ENCODE assay signal across 23 mouse cellular contexts in the genomic region with DNA sequence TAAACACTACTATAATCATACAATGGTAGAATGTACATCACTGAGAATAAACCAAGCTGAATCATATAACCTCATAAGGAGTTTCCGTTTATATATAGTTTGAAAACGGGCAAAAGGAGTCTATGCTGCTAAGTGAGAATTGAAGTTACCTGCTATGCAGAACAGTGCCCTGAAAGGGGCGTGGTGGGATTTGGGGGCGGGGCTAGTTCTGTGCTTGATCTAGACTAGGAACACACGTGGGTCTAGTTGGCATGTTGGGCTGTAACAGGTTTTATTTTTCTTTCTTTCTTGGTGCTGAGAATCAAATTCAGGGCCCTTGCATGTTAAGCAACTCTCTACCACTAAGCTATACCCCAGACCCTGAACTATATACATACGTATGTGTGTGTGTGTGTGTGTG. TPM values are rescaled to one million over a fixed set of nuclear protein-coding genes. Genes with fewer than 3 reads are reported as not detected.
DNase-seq lines count a peak whose midpoint lies in the region; ATAC-seq and TF ChIP-seq lines count a peak whose summit lies in the region.
"Had no signal": no experiment of that assay in that cellular context is flagged by ENCODE, and none has a peak within 500 bp of the region (broad histone marks: within the 10 kb centered on the region; RNA-seq: fewer than 3 reads in every experiment).

No protein-coding gene starts in this region.

- H3K4me2 ChIP-seq in stomach, postnatal 0 days (replicated peaks; ENCODE audit: low read depth), result no peak overlapping the region
- H3K4me2 ChIP-seq: embryonic facial prominence, embryonic 15.5 days had no signal

- no peak for TF ChIP-seq EP300 in stomach, postnatal 0 days (optimal IDR thresholded peaks at IDR 0.05)

- H3K4me1 ChIP-seq in stomach, postnatal 0 days (replicated peaks; ENCODE audit: control insufficient read depth, insufficient read depth), result no peaks in the 10 kb centered on the region

- no peak overlapping the region for H3K4me3 ChIP-seq in stomach, postnatal 0 days (ENCODE audit: low read depth, low read length)
- H3K4me3 ChIP-seq: embryonic facial prominence, embryonic 15.5 days; forebrain, embryonic 10.5 days; heart, embryonic 10.5 days had no signal

- DNase-seq in embryo, embryonic 10.5 days (ENCODE audit: low spot score), result peak; percentile 29
- DNase-seq in embryo, embryonic 9.5 days (ENCODE audit: extremely low spot score), result no peak
- peak; percentile 61 for DNase-seq in testis, postnatal 10 days (ENCODE audit: low spot score)
- no peak for DNase-seq in testis, postnatal 14 days (ENCODE audit: low spot score)
- DNase-seq in R1 (ENCODE audit: low read depth, low spot score), result peak; percentile 91
- DNase-seq in stomach, postnatal 0 days (ENCODE audit: low spot score), result peak; percentile 44
- no peak for DNase-seq in heart, postnatal 14 days
- DNase-seq in spleen, postnatal 4 days (ENCODE audit: low spot score in 2 of 2), result no peak
- DNase-seq: adrenal gland, postnatal 25 days; cerebellum, adult 2 months; gastrocnemius, postnatal 36 days; kidney, adult 18-20 months; liver; liver, postnatal 0 days; right cerebral cortex, postnatal 25 days had no signal

- intact Hi-C loops in heart, postnatal 14 days (cut with DNase I), result no loop called here

- H3K9ac ChIP-seq in stomach, postnatal 0 days (ENCODE audit: low read length), result no peak overlapping the region
- H3K9ac ChIP-seq: embryonic facial prominence, embryonic 15.5 days; liver, postnatal 0 days had no signal

- H3K27ac ChIP-seq in stomach, postnatal 0 days (replicated peaks), result no peak overlapping the region
- H3K27ac ChIP-seq: embryonic facial prominence, embryonic 15.5 days; forebrain, embryonic 10.5 days; heart, embryonic 10.5 days had no signal

- ATAC-seq in stomach, postnatal 0 days (ENCODE audit: low FRiP score, low TSS enrichment), result no peak
- ATAC-seq: activated CD4-positive, CD25-positive, alpha-beta regulatory T cell, adult 4 months; hindbrain, embryonic 16.5 days; liver, postnatal 0 days had no signal

- H3K36me3 ChIP-seq in stomach, postnatal 0 days (ENCODE audit: control insufficient read depth, insufficient read depth, low read length), result no peaks in the 10 kb centered on the region
- H3K36me3 ChIP-seq: embryonic facial prominence, embryonic 15.5 days; forebrain, embryonic 10.5 days; heart, embryonic 10.5 days had no signal

- no peaks in the 10 kb centered on the region for H3K27me3 ChIP-seq in stomach, postnatal 0 days (ENCODE audit: control insufficient read depth, insufficient read depth, low read length)
- H3K27me3 ChIP-seq: embryonic facial prominence, embryonic 15.5 days had no signal

- no peak for TF ChIP-seq CTCF in stomach, postnatal 0 days (IDR thresholded peaks at IDR 0.05; ENCODE audit: low read depth)

- 45% methylated on average over 6 of the region's 6 CpGs for WGBS in stomach, postnatal 0 days

- H3K9me3 ChIP-seq in stomach, postnatal 0 days (ENCODE audit: control insufficient read depth, low read length), result no peaks in the 10 kb centered on the region
- H3K9me3 ChIP-seq: embryonic facial prominence, embryonic 15.5 days; forebrain, embryonic 10.5 days; heart, embryonic 10.5 days had no signal

RNA-seq across cellular contexts. Expression of a gene that starts 1.7 kb away (rescaled TPM):
- 18.1 and 21.1 TPM in 2 replicates for polyA plus RNA-seq in stomach, postnatal 0 days (2015; fragmentation: Nextera tagmentation; extraction: Ambion mirVana)
- 10 to 100 TPM; 37.7 to 42.6 TPM for total RNA-seq in heart, postnatal 14 days (2021)
- total RNA-seq: common myeloid progenitor, adult 5-6 weeks had no signal

RNA-seq across cellular contexts. Expression of a gene that starts 14.4 kb away (rescaled TPM):
- 3.2 and 5.9 TPM in 2 replicates for polyA plus RNA-seq in stomach, postnatal 0 days (2015; fragmentation: Nextera tagmentation; extraction: Ambion mirVana)
- 10 to 100 TPM; 20.4 to 25.4 TPM for total RNA-seq in heart, postnatal 14 days (2021)
- total RNA-seq: common myeloid progenitor, adult 5-6 weeks had no signal
- polyA plus RNA-seq: activated CD4-positive, CD25-positive, alpha-beta regulatory T cell, adult 4 months; forebrain, embryonic 10.5 days; heart, embryonic 10.5 days; liver, postnatal 0 days; neural tube, embryonic 11.5 days had no signal

RNA-seq across cellular contexts. Expression of a gene that starts 59.6 kb away (rescaled TPM):
- 62.0 and 65.2 TPM in 2 replicates for polyA plus RNA-seq in stomach, postnatal 0 days (2015; fragmentation: Nextera tagmentation; extraction: Ambion mirVana)
- 10 to 100 TPM; 39.2 to 40.5 TPM for total RNA-seq in heart, postnatal 14 days (2021)

RNA-seq across cellular contexts. Expression of a gene that starts 59.8 kb away (rescaled TPM):
- polyA plus RNA-seq in stomach, postnatal 0 days (2015; fragmentation: Nextera tagmentation; extraction: Ambion mirVana), result 0.30 and 0.56 TPM in 2 replicates
- under 1 TPM; 0.14 to 0.22 TPM for total RNA-seq in heart, postnatal 14 days (2021)
- total RNA-seq: common myeloid progenitor, adult 5-6 weeks; gastrocnemius, postnatal 36 days; heart, postnatal 25 days had no signal

RNA-seq across cellular contexts. Expression of a gene that starts 60.0 kb away (rescaled TPM):
- polyA plus RNA-seq in stomach, postnatal 0 days (2015; fragmentation: Nextera tagmentation; extraction: Ambion mirVana), result 1.8 and 2.0 TPM in 2 replicates
- total RNA-seq in heart, postnatal 14 days (2021), result 1 to 10 TPM; 4.0 to 4.4 TPM
- polyA plus RNA-seq: activated CD4-positive, CD25-positive, alpha-beta regulatory T cell, adult 4 months had no signal

Comparison
In these comparisons a context has a peak if more than half of its experiments do, and no peak if none do; other contexts are left out.
1. DNase-seq: peak in embryo, embryonic 10.5 days (single experiment), testis, postnatal 10 days (single experiment), R1 (single experiment) and stomach, postnatal 0 days (single experiment); none in embryo, embryonic 9.5 days (single experiment), testis, postnatal 14 days (single experiment), heart, postnatal 14 days (0 of 2) and spleen, postnatal 4 days (0 of 2).